Mouse (Mus musculus): ENCODE results near the gene Evl.

GRCm38 (mm10) chr12:108700037-108700436 lies 145.5 kb downstream of the Evl start:
- no peak for TF ChIP-seq CTCF (IDR thresholded peaks at IDR 0.05; ENCODE audit: borderline replicate concordance, insufficient read depth, low read length)
- no peak for TF ChIP-seq POLR2A (IDR thresholded peaks at IDR 0.05; ENCODE audit: low read depth, low read length)
